Mouse (Mus musculus) C2C12 (cell line): Measurements from ENCODE around the gene Myh11.

Source experiments
- CTCF ChIP-seq: IDR thresholded peaks from one replicate; pipeline ENCODE4 v1.5.1; 2011; ENCODE audit not compliant: control insufficient read depth, insufficient read depth, insufficient read length
- FOSL1 ChIP-seq: IDR thresholded peaks from one replicate; pipeline ENCODE4 v1.8.0; 2011; ENCODE audit warnings: mild to moderate bottlenecking, low read length; ENCODE audit not compliant: poor library complexity, insufficient read depth, severe bottlenecking
- MAX ChIP-seq: IDR thresholded peaks from one replicate; pipeline ENCODE4 v1.6.1; 2011; ENCODE audit warnings: mild to moderate bottlenecking, control low read depth
- USF1 ChIP-seq: IDR thresholded peaks from one replicate; pipeline ENCODE4 v1.6.1; 2011; ENCODE audit warnings: low read depth, mild to moderate bottlenecking, control low read depth, moderate library complexity

DNA sequence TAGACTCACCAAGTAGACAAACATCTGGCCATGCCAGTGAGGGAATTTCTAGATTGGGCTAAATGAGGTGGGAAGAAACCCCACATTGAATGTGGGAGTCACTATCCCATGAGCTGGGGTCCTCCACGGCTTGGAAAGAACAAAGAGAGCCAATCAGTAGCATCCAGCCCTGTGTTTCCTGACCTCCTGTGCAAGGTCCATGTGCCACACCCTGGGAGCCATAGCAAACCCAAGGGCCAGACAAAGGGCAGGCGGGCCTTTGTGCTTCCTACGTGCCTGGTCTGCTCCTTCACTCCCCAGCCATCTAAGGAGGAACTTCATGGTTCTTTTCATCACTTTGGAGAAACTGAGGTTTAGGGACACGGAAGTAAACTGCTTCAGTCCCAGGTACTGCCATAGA lies 38.3 kb downstream of the Myh11 start:
- no peak for TF ChIP-seq CTCF
- no peak for TF ChIP-seq MAX
- no peak for TF ChIP-seq FOSL1
- no peak for TF ChIP-seq USF1
